Mouse (Mus musculus): ENCODE measurements around the gene Ptpro. TPM values are rescaled to one million over a fixed set of nuclear protein-coding genes. Genes with fewer than 3 reads are reported as not detected.

Ptpro gene
- polyA plus RNA-seq, 1 experiment from 2014 or later: 0.87 TPM

- H3K27ac ChIP-seq (ENCODE audit: low read depth, low read length): no peak overlapping the region
- no peaks in the 10 kb centered on the region for H3K27me3 ChIP-seq (replicated peaks; ENCODE audit: control insufficient read depth, insufficient read depth, low read length)
- no peak for ATAC-seq
- 87% methylated on average over 4 of the region's 4 CpGs for WGBS
- no peak overlapping the region for H3K4me2 ChIP-seq (replicated peaks; ENCODE audit: low read depth)
- TF ChIP-seq CTCF (IDR thresholded peaks at IDR 0.05; ENCODE audit: low read depth): no peak
- no peak overlapping the region for H3K4me3 ChIP-seq (ENCODE audit: low read depth, low read length)
- H3K9ac ChIP-seq (ENCODE audit: low read depth, low read length): no peak overlapping the region
- no peaks in the 10 kb centered on the region for H3K36me3 ChIP-seq (ENCODE audit: control insufficient read depth, insufficient read depth)
- no peaks in the 10 kb centered on the region for H3K4me1 ChIP-seq (replicated peaks; ENCODE audit: control insufficient read depth, insufficient read depth, low read length)
- H3K9me3 ChIP-seq (ENCODE audit: control insufficient read depth): no peaks in the 10 kb centered on the region
These were observed 134.2 kb downstream of the Ptpro start for GRCm38 (mm10) chr6:137386344-137386743.

GRCm38 (mm10) chr6:137386935-137387334 lies 134.8 kb downstream of the Ptpro start:
- 0 out of 2 replicates have a peak, but pooled peaks have one; percentile 14 for TF ChIP-seq CTCF (IDR thresholded peaks at IDR 0.05; ENCODE audit: low read depth)
- no peaks in the 10 kb centered on the region for H3K36me3 ChIP-seq (ENCODE audit: control insufficient read depth, insufficient read depth)
- H3K4me1 ChIP-seq (replicated peaks; ENCODE audit: control insufficient read depth, insufficient read depth, low read length): no peaks in the 10 kb centered on the region
- H3K27ac ChIP-seq (ENCODE audit: low read depth, low read length): no peak overlapping the region
- no peak overlapping the region for H3K4me2 ChIP-seq (replicated peaks; ENCODE audit: low read depth)
- WGBS: 52% methylated on average over 3 of the region's 4 CpGs
- H3K9ac ChIP-seq (ENCODE audit: low read depth, low read length): no peak overlapping the region
- H3K4me3 ChIP-seq (ENCODE audit: low read depth, low read length): no peak overlapping the region
- ATAC-seq: no peak
- no peaks in the 10 kb centered on the region for H3K9me3 ChIP-seq (ENCODE audit: control insufficient read depth)
- no peaks in the 10 kb centered on the region for H3K27me3 ChIP-seq (replicated peaks; ENCODE audit: control insufficient read depth, insufficient read depth, low read length)

GRCm38 (mm10) chr6:137395075-137395474 lies 143.0 kb downstream of the Ptpro start:
- Histone ChIP-seq H3K4me2 (replicated peaks; ENCODE audit: low read depth) (no peak overlapping the region), H3K36me3 (ENCODE audit: control insufficient read depth, insufficient read depth) (no peaks in the 10 kb centered on the region), H3K27me3 (replicated peaks; ENCODE audit: control insufficient read depth, insufficient read depth, low read length) (no peaks in the 10 kb centered on the region), H3K9ac (ENCODE audit: low read depth, low read length) (no peak overlapping the region), H3K9me3 (ENCODE audit: control insufficient read depth) (no peaks in the 10 kb centered on the region), H3K4me1 (replicated peaks; ENCODE audit: control insufficient read depth, insufficient read depth, low read length) (no peaks in the 10 kb centered on the region), H3K4me3 (ENCODE audit: low read depth, low read length) (no peak overlapping the region), H3K27ac (ENCODE audit: low read depth, low read length) (no peak overlapping the region)
- TF ChIP-seq CTCF (IDR thresholded peaks at IDR 0.05; ENCODE audit: low read depth): no peak
- 66% methylated on average over 7 of the region's 7 CpGs for WGBS
- ATAC-seq: no peak

GRCm38 (mm10) chr6:137396106-137396793 lies 144.1 kb downstream of the Ptpro start:
- TF ChIP-seq CTCF (IDR thresholded peaks at IDR 0.05; ENCODE audit: low read depth): peak; percentile 44
- Histone ChIP-seq H3K27ac (ENCODE audit: low read depth, low read length) (no peak overlapping the region), H3K4me2 (replicated peaks; ENCODE audit: low read depth) (no peak overlapping the region), H3K4me1 (replicated peaks; ENCODE audit: control insufficient read depth, insufficient read depth, low read length) (no peaks in the 10 kb centered on the region), H3K27me3 (replicated peaks; ENCODE audit: control insufficient read depth, insufficient read depth, low read length) (no peaks in the 10 kb centered on the region), H3K36me3 (ENCODE audit: control insufficient read depth, insufficient read depth) (no peaks in the 10 kb centered on the region), H3K9me3 (ENCODE audit: control insufficient read depth) (no peaks in the 10 kb centered on the region), H3K9ac (ENCODE audit: low read depth, low read length) (no peak overlapping the region), H3K4me3 (ENCODE audit: low read depth, low read length) (no peak overlapping the region)
- ATAC-seq: no peak
- WGBS: 80% methylated on average over 4 of the region's 4 CpGs

GRCm38 (mm10) chr6:137397358-137397757 lies 145.2 kb downstream of the Ptpro start:
- H3K4me2 ChIP-seq (replicated peaks; ENCODE audit: low read depth): no peak overlapping the region
- no peak overlapping the region for H3K4me3 ChIP-seq (ENCODE audit: low read depth, low read length)
- no peaks in the 10 kb centered on the region for H3K27me3 ChIP-seq (replicated peaks; ENCODE audit: control insufficient read depth, insufficient read depth, low read length)
- H3K9me3 ChIP-seq (ENCODE audit: control insufficient read depth): no peaks in the 10 kb centered on the region
- H3K27ac ChIP-seq (ENCODE audit: low read depth, low read length): no peak overlapping the region
- no peaks in the 10 kb centered on the region for H3K36me3 ChIP-seq (ENCODE audit: control insufficient read depth, insufficient read depth)
- WGBS: 74% methylated on average over 2 of the region's 2 CpGs
- no peak overlapping the region for H3K9ac ChIP-seq (ENCODE audit: low read depth, low read length)
- no peaks in the 10 kb centered on the region for H3K4me1 ChIP-seq (replicated peaks; ENCODE audit: control insufficient read depth, insufficient read depth, low read length)
- no peak; the same call in 1 of the 2 replicates for TF ChIP-seq CTCF (IDR thresholded peaks at IDR 0.05; ENCODE audit: low read depth)
- no peak for ATAC-seq

GRCm38 (mm10) chr6:137404196-137404595 lies 152.1 kb downstream of the Ptpro start:
- Histone ChIP-seq H3K4me3 (ENCODE audit: low read depth, low read length) (no peak overlapping the region), H3K4me1 (replicated peaks; ENCODE audit: control insufficient read depth, insufficient read depth, low read length) (no peaks in the 10 kb centered on the region), H3K36me3 (ENCODE audit: control insufficient read depth, insufficient read depth) (no peaks in the 10 kb centered on the region), H3K9me3 (ENCODE audit: control insufficient read depth) (no peaks in the 10 kb centered on the region), H3K27ac (ENCODE audit: low read depth, low read length) (no peak overlapping the region), H3K4me2 (replicated peaks; ENCODE audit: low read depth) (no peak overlapping the region), H3K9ac (ENCODE audit: low read depth, low read length) (no peak overlapping the region), H3K27me3 (replicated peaks; ENCODE audit: control insufficient read depth, insufficient read depth, low read length) (no peaks in the 10 kb centered on the region)
- TF ChIP-seq CTCF (IDR thresholded peaks at IDR 0.05; ENCODE audit: low read depth): no peak
- 62% methylated on average over 4 of the region's 4 CpGs for WGBS
- ATAC-seq: no peak

All from intestine, postnatal 0 days (tissue).